Mouse (Mus musculus): Measurements from ENCODE around the gene Stk32c. TPM values are rescaled to one million over a fixed set of nuclear protein-coding genes. Genes with fewer than 3 reads are reported as not detected.
A peak's percentile ranks its signal among the peaks of the same experiment; 100 is the strongest.

Gene Stk32c
- 0.65 and 0.68 TPM in 2 replicates for polyA plus RNA-seq (2016; fragmentation: Nextera tagmentation; extraction: Ambion mirVana)

- H3K4me2 ChIP-seq (replicated peaks), result peak within 1 kb of the TSS; percentile 64
- H3K4me1 ChIP-seq, result peaks cover 12% of the 10 kb centered on the region
- H3K27me3 ChIP-seq, result no peaks in the 10 kb centered on the region
- H3K27ac ChIP-seq, result peak within 1 kb of the TSS; percentile 89
- H3K9me3 ChIP-seq (replicated peaks), result no peaks in the 10 kb centered on the region
- peak within 1 kb of the TSS; percentile 52 for H3K4me3 ChIP-seq
- H3K36me3 ChIP-seq, result no peaks in the 10 kb centered on the region
- WGBS, result 2% methylated on average over 53 of the region's 53 CpGs
- peak; percentile 97 for ATAC-seq (ENCODE audit: low FRiP score)
- H3K9ac ChIP-seq, result peak within 1 kb of the TSS; percentile 70
Observed at GRCm38 (mm10) chr7:139212754-139213745, at the start of gene Stk32c, which contains the start of gene Lrrc27. Gene Stk32c, minus strand, starts transcription at chr7:139213307. Gene Lrrc27, plus strand, starts transcription at chr7:139212988.

- 72% methylated on average over 10 of the region's 10 CpGs for WGBS
- no peak overlapping the region for H3K4me2 ChIP-seq (replicated peaks)
- H3K9ac ChIP-seq, result no peak overlapping the region
- H3K4me3 ChIP-seq, result no peak overlapping the region
- H3K27me3 ChIP-seq, result 0 out of 2 replicates have a peak, but pooled peaks cover 5% of the 10 kb centered on the region
- 0 out of 2 replicates have a peak, but pooled peaks cover 3% of the 10 kb centered on the region for H3K4me1 ChIP-seq
- H3K9me3 ChIP-seq (replicated peaks), result no peaks in the 10 kb centered on the region
- H3K36me3 ChIP-seq, result peaks cover 10% of the 10 kb centered on the region; the same call in 1 of the 2 replicates
- no peak overlapping the region for H3K27ac ChIP-seq
- ATAC-seq (ENCODE audit: low FRiP score), result no peak
Observed at GRCm38 (mm10) chr7:139257752-139258542, 44.8 kb upstream of the Stk32c start.

- ATAC-seq (ENCODE audit: low FRiP score), result no peak
- no peak overlapping the region for H3K27ac ChIP-seq
- 84% methylated on average over 5 of the region's 5 CpGs for whole genome bisulfite sequencing
- H3K9me3 ChIP-seq (replicated peaks), result no peaks in the 10 kb centered on the region
- H3K36me3 ChIP-seq, result peaks cover 4% of the 10 kb centered on the region; the same call in 1 of the 2 replicates
- peaks cover 19% of the 10 kb centered on the region for H3K27me3 ChIP-seq
- H3K4me1 ChIP-seq, result peaks cover 21% of the 10 kb centered on the region
- no peak overlapping the region for H3K4me3 ChIP-seq
- no peak overlapping the region for H3K9ac ChIP-seq
- H3K4me2 ChIP-seq (replicated peaks), result no peak overlapping the region
Observed at GRCm38 (mm10) chr7:139254626-139255025, 41.5 kb upstream of the Stk32c start.

GRCm38 (mm10) chr7:139253462-139253861 lies 40.4 kb upstream of the Stk32c start:
- no peaks in the 10 kb centered on the region for H3K9me3 ChIP-seq (replicated peaks)
- H3K27ac ChIP-seq, result no peak overlapping the region
- no peak for ATAC-seq (ENCODE audit: low FRiP score)

GRCm38 (mm10) chr7:139252986-139253385 lies 39.9 kb upstream of the Stk32c start:
- no peak for ATAC-seq (ENCODE audit: low FRiP score)
- no peak overlapping the region for H3K9ac ChIP-seq

More at GRCm38 (mm10) chr7:139253462-139253861, 40.4 kb upstream of the Stk32c start:
- Histone ChIP-seq H3K27me3 (peaks cover 28% of the 10 kb centered on the region), H3K9ac (no peak overlapping the region), H3K4me1 (peaks cover 32% of the 10 kb centered on the region), H3K36me3 (peaks cover 4% of the 10 kb centered on the region; the same call in 1 of the 2 replicates), H3K4me2 (replicated peaks) (no peak overlapping the region), H3K4me3 (no peak overlapping the region)
- WGBS, result 69% methylated on average over 3 of the region's 3 CpGs

DNA sequence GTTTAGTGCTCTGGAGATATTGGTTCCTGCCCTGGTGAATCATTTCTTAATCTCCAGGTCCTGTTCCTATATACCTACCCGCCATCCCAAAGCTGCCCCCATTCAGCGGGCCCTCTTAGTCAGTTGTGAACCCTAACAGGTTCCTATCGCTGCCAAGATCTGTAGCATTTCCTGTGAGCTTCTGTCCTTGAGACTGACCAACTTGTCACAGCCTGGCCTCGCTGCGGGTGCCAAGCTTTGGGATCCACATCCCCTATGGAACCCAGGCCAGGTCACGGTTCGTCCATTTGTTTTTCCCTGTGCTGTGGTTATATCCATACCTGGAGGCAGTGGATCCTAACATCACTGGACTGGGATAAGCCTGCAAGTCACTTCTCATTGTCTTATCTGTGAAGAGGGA lies 39.5 kb upstream of the Stk32c start:
- WGBS, result 88% methylated on average over 7 of the region's 7 CpGs
- ATAC-seq (ENCODE audit: low FRiP score), result no peak
- peaks cover 36% of the 10 kb centered on the region for H3K4me1 ChIP-seq
- H3K9me3 ChIP-seq (replicated peaks), result no peaks in the 10 kb centered on the region
- H3K4me3 ChIP-seq, result no peak overlapping the region
- H3K27me3 ChIP-seq, result peaks cover 33% of the 10 kb centered on the region
- H3K36me3 ChIP-seq, result peaks cover 4% of the 10 kb centered on the region; the same call in 1 of the 2 replicates
- H3K27ac ChIP-seq, result no peak overlapping the region
- no peak overlapping the region for H3K4me2 ChIP-seq (replicated peaks)
- H3K9ac ChIP-seq, result no peak overlapping the region

More at GRCm38 (mm10) chr7:139252986-139253385, 39.9 kb upstream of the Stk32c start:
- peaks cover 32% of the 10 kb centered on the region for H3K4me1 ChIP-seq
- H3K4me3 ChIP-seq, result no peak overlapping the region
- 72% methylated on average over 9 of the region's 9 CpGs for WGBS
- H3K4me2 ChIP-seq (replicated peaks), result no peak overlapping the region
- H3K27ac ChIP-seq, result no peak overlapping the region
- H3K27me3 ChIP-seq, result peaks cover 30% of the 10 kb centered on the region
- H3K9me3 ChIP-seq (replicated peaks), result no peaks in the 10 kb centered on the region
- peaks cover 4% of the 10 kb centered on the region; the same call in 1 of the 2 replicates for H3K36me3 ChIP-seq

DNA sequence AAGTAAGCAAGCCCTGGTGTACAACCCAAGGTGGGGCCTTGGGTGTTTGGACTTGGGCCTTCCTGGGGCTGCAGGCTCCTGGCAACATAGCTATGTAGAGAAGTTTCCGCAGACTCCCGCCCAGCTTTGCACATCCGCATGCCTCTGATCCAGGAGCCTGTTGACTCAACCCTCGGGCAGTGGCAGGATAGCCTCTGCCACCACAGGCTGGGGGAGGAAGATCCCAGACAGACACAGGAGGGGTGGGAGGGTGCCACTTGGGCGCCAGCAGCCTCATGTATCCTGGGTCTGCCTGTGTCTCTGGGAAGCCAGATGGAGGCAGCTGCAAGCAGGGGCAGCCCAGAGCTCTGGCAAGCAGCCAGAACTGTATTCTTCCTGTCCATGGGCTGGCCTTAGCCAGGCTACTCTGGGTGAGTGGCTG lies 38.8 kb upstream of the Stk32c start:
- WGBS, result 82% methylated on average over 5 of the region's 5 CpGs
- H3K4me3 ChIP-seq, result no peak overlapping the region
- no peaks in the 10 kb centered on the region for H3K9me3 ChIP-seq (replicated peaks)
- no peak overlapping the region for H3K4me2 ChIP-seq (replicated peaks)
- no peak overlapping the region for H3K27ac ChIP-seq
- peaks cover 43% of the 10 kb centered on the region for H3K4me1 ChIP-seq
- no peak overlapping the region for H3K9ac ChIP-seq
- ATAC-seq (ENCODE audit: low FRiP score), result peak; percentile 21; the same call in 1 of the 2 replicates
- H3K27me3 ChIP-seq, result peaks cover 40% of the 10 kb centered on the region
- peaks cover 4% of the 10 kb centered on the region; the same call in 1 of the 2 replicates for H3K36me3 ChIP-seq

DNA sequence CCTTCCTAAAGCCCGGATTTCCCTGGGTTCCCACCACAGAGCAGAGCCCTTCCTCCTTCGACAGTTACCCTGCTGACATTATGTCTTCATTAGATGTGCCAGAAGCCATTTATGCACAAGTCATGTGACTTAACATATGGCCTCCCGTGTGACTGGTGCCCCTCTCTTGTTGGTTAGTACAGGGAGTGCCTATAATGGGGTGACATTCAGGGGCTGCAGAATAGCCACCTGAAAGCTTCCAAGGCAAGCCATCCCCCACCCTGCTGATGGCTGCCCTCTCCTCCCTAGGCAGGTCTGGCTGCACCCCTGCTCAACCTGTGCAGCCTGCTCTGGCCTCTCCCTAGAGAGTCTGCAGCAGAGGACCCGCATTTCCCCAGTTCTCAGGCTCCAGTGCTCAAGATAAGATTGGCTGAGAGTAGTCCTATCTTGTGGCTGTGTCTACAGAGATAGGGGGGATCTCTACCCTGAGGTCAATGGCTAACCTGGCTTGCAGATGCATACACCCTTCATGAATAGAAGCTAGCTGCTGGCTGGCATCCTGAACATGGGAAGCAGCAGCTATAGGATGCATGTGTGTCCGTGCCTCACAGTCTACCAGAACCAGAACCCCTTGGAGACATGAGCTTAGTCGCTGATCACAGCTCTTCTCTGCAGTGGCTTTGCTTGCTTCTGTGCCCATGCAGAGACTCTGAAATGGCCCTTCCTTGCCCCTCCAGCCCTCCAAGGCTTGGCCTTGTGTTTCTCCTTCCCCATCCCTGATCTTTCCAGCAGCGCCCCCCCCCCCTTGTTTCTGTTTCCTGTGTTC lies 36.5 kb upstream of the Stk32c start:
- 0 out of 2 replicates have a peak overlapping the region, but pooled peaks have one; percentile 76 for H3K9ac ChIP-seq
- no peaks in the 10 kb centered on the region for H3K36me3 ChIP-seq
- H3K27me3 ChIP-seq, result peaks cover 54% of the 10 kb centered on the region
- ATAC-seq (ENCODE audit: low FRiP score), result no peak
- no peak overlapping the region for H3K27ac ChIP-seq
- H3K4me1 ChIP-seq, result peaks cover 43% of the 10 kb centered on the region
- peak overlapping the region; percentile 64; the same call in 1 of the 2 replicates for H3K4me3 ChIP-seq
- H3K9me3 ChIP-seq (replicated peaks), result no peaks in the 10 kb centered on the region
- peak overlapping the region; percentile 95 for H3K4me2 ChIP-seq (replicated peaks)
- WGBS, result 41% methylated on average over 7 of the region's 7 CpGs

DNA sequence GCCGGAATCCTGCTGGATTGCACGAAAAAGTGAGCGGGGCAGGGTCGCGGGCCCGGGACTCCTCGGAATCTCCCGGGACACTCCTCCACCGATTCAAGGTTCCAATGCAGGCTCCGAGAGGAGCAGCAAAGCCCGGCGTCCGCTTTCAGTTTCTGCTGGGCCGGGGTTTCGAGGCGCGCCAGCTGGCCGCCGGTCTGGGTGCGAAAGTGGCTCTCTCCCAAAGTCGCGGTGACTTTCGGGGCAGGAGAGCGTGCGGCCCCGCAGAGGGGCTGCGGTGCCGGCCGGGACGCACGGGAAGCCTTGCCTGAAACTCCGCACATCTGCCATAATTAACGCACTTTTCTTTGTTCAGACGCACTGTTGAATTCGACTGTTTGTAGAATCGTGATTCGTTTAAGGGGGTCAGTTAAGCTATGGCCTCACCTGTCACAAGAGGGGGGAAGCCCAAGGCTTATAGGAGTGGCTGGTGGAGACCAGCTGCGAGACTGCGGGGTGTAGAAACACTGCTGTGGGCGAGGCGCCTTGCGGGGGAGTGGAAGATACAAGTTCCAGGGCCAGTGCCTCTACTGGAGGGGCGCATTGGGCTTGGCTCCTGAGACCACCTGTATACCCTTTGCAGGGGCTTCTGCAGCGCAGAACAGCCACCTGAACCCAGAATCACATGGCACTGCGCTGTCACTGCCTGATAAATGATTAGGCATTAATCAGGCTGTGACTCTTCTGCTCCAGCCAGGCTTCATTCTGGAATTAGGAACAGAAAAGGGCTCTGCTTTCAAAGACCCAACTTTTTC lies 35.7 kb upstream of the Stk32c start:
- peak; percentile 20; the same call in 1 of the 2 replicates for ATAC-seq (ENCODE audit: low FRiP score)
- Histone ChIP-seq H3K4me1 (peaks cover 43% of the 10 kb centered on the region), H3K4me2 (replicated peaks) (peak overlapping the region; percentile 95), H3K9ac (peak overlapping the region; percentile 76), H3K27ac (0 out of 2 replicates have a peak overlapping the region, but pooled peaks have one; percentile 67), H3K36me3 (no peaks in the 10 kb centered on the region), H3K27me3 (peaks cover 54% of the 10 kb centered on the region), H3K9me3 (replicated peaks) (no peaks in the 10 kb centered on the region), H3K4me3 (peak overlapping the region; percentile 64)
- WGBS, result 2% methylated on average over 44 of the region's 45 CpGs

GRCm38 (mm10) chr7:139247881-139248614 lies 34.9 kb upstream of the Stk32c start, which contains the start of gene Pwwp2b:
Gene Pwwp2b, plus strand, starts transcription at chr7:139248482.
- H3K4me1 ChIP-seq, result peaks cover 43% of the 10 kb centered on the region
- peak within 1 kb of the TSS; percentile 64 for H3K4me3 ChIP-seq
- H3K27me3 ChIP-seq, result peaks cover 50% of the 10 kb centered on the region
- 1% methylated on average over 45 of the region's 72 CpGs for WGBS
- H3K36me3 ChIP-seq, result no peaks in the 10 kb centered on the region
- peak within 1 kb of the TSS; percentile 67; the same call in 1 of the 2 replicates for H3K27ac ChIP-seq
- no peaks in the 10 kb centered on the region for H3K9me3 ChIP-seq (replicated peaks)
- H3K9ac ChIP-seq, result peak within 1 kb of the TSS; percentile 76
- ATAC-seq (ENCODE audit: low FRiP score), result peak; percentile 62
- H3K4me2 ChIP-seq (replicated peaks), result peak within 1 kb of the TSS; percentile 95
